Mouse (Mus musculus) liver, embryonic 14.5 days (tissue): ENCODE data around the gene Gm29776. TPM values are rescaled to one million over a fixed set of nuclear protein-coding genes. Genes with fewer than 3 reads are reported as not detected.

Source experiments
- ATAC-seq: fragments of 200-750 bp; cut with Nextera tagmentation; 2 replicates; pipeline ENCODE4 v1.8.0; 2017; ENCODE audit warnings: moderate number of reproducible peaks, mild to moderate bottlenecking, moderate library complexity; ENCODE audit not compliant: insufficient read depth
- DNase-seq, 3 experiments: peaks; one replicate each; pipeline ENCODE4 v3.0.0-alpha.2; 2012 to 2013; ENCODE audit warnings: low read depth in 3 of 3, low spot score in 3 of 3
- H3K27ac ChIP-seq: fragments of 300-500 bp; sonication (generic); 2 replicates; pipeline ENCODE4 v1.5.1; 2014; ENCODE audit warnings: moderate library complexity, mild to moderate bottlenecking, control low read depth, inconsistent platforms
- H3K27me3 ChIP-seq: fragments of 300-500 bp; sonication (generic); 2 replicates; pipeline ENCODE4 v1.6.1; 2014; ENCODE audit warnings: mild to moderate bottlenecking, low read length, moderate library complexity; ENCODE audit not compliant: control insufficient read depth, insufficient read depth
- H3K36me3 ChIP-seq: fragments of 300-500 bp; sonication (generic); replicated peaks from 2 replicates; pipeline ENCODE4 v1.6.1; 2014; ENCODE audit warnings: low read depth; ENCODE audit not compliant: control insufficient read depth, insufficient read depth
- H3K4me1 ChIP-seq, 2 experiments: fragments of 200-500 bp in 1 of 2; fragments of 300-500 bp in 1 of 2; sonication (generic) in 1 of 2; replicated peaks; 2 replicates each; pipeline ENCODE4 v1.6.1; 2012 to 2014; ENCODE audit warnings: antibody characterized with exemption in 1 of 2, inconsistent platforms in 1 of 2, low read length in 1 of 2; ENCODE audit not compliant: control insufficient read depth in 2 of 2, insufficient read depth in 2 of 2
- H3K4me2 ChIP-seq: fragments of 300-500 bp; sonication (generic); 2 replicates; pipeline ENCODE4 v1.6.1; 2014; ENCODE audit warnings: low read depth, mild to moderate bottlenecking, control low read depth, moderate library complexity
- H3K4me3 ChIP-seq, 2 experiments: fragments of 200-500 bp in 1 of 2; fragments of 300-500 bp in 1 of 2; sonication (generic) in 1 of 2; 2 replicates each; pipeline ENCODE4 v1.5.1; 2012 to 2014; ENCODE audit warnings: low read depth in 2 of 2, low read length in 2 of 2, mild to moderate bottlenecking in 2 of 2, control low read depth in 1 of 2, inconsistent platforms in 1 of 2, moderate library complexity in 1 of 2; ENCODE audit not compliant: insufficient read depth in 1 of 2
- H3K9ac ChIP-seq: fragments of 300-500 bp; sonication (generic); replicated peaks from 2 replicates; pipeline ENCODE4 v1.6.1; 2014; ENCODE audit warnings: mild to moderate bottlenecking, control low read depth, moderate library complexity
- H3K9me3 ChIP-seq: fragments of 300-500 bp; sonication (generic); 2 replicates; pipeline ENCODE4 v1.6.1; 2016; ENCODE audit warnings: low read length, mixed read lengths; ENCODE audit not compliant: control insufficient read depth
- CTCF ChIP-seq: IDR thresholded peaks from 2 replicates; pipeline ENCODE4 v1.5.1; 2016; ENCODE audit warnings: antibody characterized with exemption, low read depth, control low read depth
- EP300 ChIP-seq: IDR thresholded peaks from 2 replicates; pipeline ENCODE4 v1.6.1; 2016; ENCODE audit warnings: antibody characterized with exemption, low read depth
- WGBS: fragments of 180-500 bp; shearing (Covaris S2); extraction: QIAGEN DNeasy Blood & Tissue Kit; methylation state at CpG from one replicate; pipeline ENCODE4 v1.1.7; 2014; ENCODE audit not compliant: insufficient replicate concordance; 5-methylcytosine and 5-hydroxymethylcytosine counted together
- polyA plus RNA-seq, 2 experiments: library from polyadenylated mRNA; depleted of rRNA in 1 of 2; stranded (reverse) in 1 of 2; unstranded in 1 of 2; fragments of >200 nt; fragmentation: Nextera tagmentation in 1 of 2; extraction: Ambion mirVana in 1 of 2; gene quantifications; 2 replicates each; pipeline versions ENCODE4 v1.2.1 to v1.2.3; 2012 to 2014

Gene Gm29776
- polyA plus RNA-seq, 2 experiments: 0.03 to 0.06 TPM

DNA sequence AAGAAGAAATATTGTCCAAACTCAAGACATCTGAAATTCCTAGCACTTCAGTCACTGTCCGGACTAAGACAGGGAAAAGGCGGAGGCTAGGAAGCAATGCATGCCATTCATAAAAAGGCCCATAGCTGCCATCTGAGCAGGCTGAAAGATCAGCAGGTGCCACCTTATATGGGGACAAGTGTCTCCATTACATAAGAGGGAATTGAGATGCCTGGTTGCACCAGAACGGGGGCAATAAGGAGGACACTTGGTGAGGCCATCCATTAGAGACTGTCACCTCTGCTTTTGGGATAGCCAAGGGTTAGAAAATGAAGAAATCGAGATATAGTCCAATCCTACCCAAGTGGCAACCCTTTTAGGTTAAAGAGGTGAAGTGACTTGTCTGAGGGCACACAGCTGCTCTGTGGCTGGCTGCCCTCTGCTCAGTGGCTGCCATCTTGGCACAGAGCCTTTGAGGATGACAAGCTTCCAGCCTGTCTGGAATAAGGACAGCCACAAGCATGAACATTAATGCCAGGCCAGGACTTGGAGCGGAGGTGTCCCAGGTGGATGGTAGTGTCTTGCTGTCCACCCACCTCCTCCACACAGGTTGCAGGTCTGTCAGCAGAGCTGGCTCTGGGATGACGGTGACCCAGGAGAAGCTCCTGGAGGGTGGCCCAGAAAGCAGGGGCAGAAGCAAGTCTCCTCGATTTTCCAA, 22.2 kb upstream of the Gm29776 start:
- DNase-seq: no peak
- no peak for TF ChIP-seq EP300
- no peak for TF ChIP-seq CTCF

DNA sequence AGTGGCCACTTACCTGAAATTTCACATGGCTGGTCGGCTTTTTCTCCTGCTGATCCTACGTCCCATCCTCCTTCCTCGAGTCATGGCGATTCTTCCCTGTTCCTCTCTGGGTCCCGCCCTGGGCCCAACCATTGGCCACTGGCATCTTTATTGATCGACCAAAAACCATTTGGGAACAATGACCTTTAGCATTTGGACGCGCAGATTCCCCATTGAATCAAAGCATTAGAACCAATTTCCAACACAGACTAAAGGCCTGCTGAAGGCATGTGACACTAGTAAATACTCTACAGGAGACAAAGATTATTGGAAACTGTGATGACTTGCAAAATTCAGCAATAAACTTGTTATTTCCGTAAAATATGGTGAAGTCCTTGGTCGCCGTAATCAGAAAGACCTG, 21.4 kb upstream of the Gm29776 start:
- no peak overlapping the region for H3K4me3 ChIP-seq
- no peaks in the 10 kb centered on the region for H3K36me3 ChIP-seq
- H3K9ac ChIP-seq: no peak overlapping the region
- H3K9me3 ChIP-seq: no peaks in the 10 kb centered on the region
- no peak overlapping the region for H3K4me2 ChIP-seq
- no peaks in the 10 kb centered on the region for H3K27me3 ChIP-seq
- no peak overlapping the region for H3K27ac ChIP-seq
- WGBS: 71% methylated on average over 11 of the region's 11 CpGs
- ATAC-seq (no peak), DNase-seq (no peak)
- TF ChIP-seq EP300: no peak
- no peak for TF ChIP-seq CTCF
- peaks cover 0 to under 1% of the 10 kb centered on the region in 2 experiments; a peak in 1 of 4 replicates for H3K4me1 ChIP-seq

More for the DNA sequence above, 22.2 kb upstream of the Gm29776 start:
- Histone ChIP-seq H3K27me3 (no peaks in the 10 kb centered on the region), H3K4me3 (no peak overlapping the region), H3K27ac (no peak overlapping the region), H3K4me2 (no peak overlapping the region), H3K4me1 (no peaks in the 10 kb centered on the region), H3K36me3 (no peaks in the 10 kb centered on the region), H3K9me3 (no peaks in the 10 kb centered on the region), H3K9ac (no peak overlapping the region)
- 64% methylated on average over 7 of the region's 7 CpGs for WGBS
- ATAC-seq: no peak

DNA sequence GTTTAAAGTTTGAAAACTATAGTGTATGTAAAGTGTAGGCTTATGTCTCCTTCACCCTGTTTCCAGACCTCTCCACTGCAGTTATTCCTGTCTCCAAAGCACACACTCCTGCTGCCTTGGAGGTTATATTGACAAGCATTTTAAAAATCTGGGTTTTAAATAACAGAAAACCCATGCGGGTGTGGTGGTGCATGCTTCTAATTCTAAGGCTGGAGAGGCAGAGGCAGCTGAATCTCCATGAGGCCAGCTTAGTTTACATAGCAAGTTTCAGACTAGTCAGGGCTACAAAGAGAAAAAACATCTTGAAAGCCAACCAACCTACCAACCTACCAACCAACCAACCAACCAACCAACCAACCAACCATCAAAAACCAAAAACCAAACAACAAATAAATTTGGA, 16.8 kb upstream of the Gm29776 start:
- Histone ChIP-seq H3K9ac (no peak overlapping the region), H3K4me2 (no peak overlapping the region), H3K27me3 (no peaks in the 10 kb centered on the region; the same call in 1 of the 2 replicates), H3K4me3 (no peak overlapping the region), H3K9me3 (no peaks in the 10 kb centered on the region), H3K27ac (no peak overlapping the region), H3K4me1 (peaks cover 0 to 11% of the 10 kb centered on the region in 2 experiments; a peak in 1 of 4 replicates), H3K36me3 (no peaks in the 10 kb centered on the region)
- DNase-seq: no peak
- ATAC-seq: no peak
- no peak for TF ChIP-seq EP300
- no peak for TF ChIP-seq CTCF
- 63% methylated on average over 1 of the region's 1 CpGs for WGBS

DNA sequence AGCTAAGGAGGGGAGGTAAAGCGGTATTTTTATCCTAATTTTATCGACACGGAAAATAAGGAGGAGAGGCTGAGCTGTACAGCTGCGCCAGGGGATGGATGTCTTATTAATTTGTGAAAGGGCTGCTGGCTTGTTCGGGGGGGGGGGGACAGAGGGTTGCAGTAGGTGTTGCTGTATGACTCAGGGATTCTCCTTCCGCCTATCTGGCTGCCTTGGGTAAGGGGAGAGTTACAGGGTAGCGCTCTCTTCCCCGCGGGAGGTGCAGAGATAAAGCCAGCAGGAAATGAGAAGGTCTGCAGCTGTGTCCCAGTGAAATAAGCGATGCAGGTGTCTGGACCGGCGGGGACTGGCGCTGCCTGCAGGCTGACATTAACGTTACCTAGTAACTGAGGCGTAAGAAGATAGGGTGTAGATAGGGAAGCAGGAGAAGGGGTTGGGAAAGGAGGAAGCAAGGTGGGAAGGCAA, 16.0 kb upstream of the Gm29776 start:
- no peak overlapping the region for H3K27ac ChIP-seq
- H3K4me2 ChIP-seq: peak overlapping the region; percentile 78
- no peaks in the 10 kb centered on the region; the same call in 1 of the 2 replicates for H3K27me3 ChIP-seq
- DNase-seq (no peak), ATAC-seq (peak; percentile 24; the same call in 1 of the 2 replicates)
- no peak overlapping the region for H3K9ac ChIP-seq
- H3K9me3 ChIP-seq: no peaks in the 10 kb centered on the region
- TF ChIP-seq CTCF (no peak), EP300 (no peak)
- H3K36me3 ChIP-seq: no peaks in the 10 kb centered on the region
- H3K4me3 ChIP-seq: peak overlapping the region in 1 of 2 experiments; percentile 41; a peak in 3 of 4 replicates
- WGBS: under 1% methylated on average over 15 of the region's 15 CpGs
- peaks cover 0 to 11% of the 10 kb centered on the region in 2 experiments; a peak in 1 of 4 replicates for H3K4me1 ChIP-seq

DNA sequence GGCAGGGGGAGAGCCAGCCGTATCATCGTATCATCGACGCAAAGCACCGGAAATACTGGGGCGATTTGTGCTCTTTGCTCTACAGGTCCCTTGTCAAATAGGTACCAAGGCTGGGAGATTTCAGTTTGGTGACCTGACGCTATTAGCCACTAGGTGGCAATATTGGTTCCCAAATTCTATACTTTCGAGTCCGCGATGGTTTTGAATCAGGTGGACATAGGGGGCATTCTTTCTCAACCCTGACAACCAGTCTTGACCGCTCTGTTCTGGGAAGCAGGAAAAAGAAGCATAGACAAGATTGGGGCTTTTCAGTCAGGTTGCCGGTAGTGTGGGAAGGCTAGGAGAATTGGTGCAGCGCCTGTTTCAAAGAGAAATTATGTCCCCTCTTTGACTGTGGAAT, 15.5 kb upstream of the Gm29776 start:
- H3K9me3 ChIP-seq: no peaks in the 10 kb centered on the region
- TF ChIP-seq CTCF (peak; percentile 82), EP300 (no peak)
- H3K4me3 ChIP-seq: peak overlapping the region; percentile 41 to 46; a peak in 3 of 4 replicates
- ATAC-seq (peak; percentile 21; the same call in 1 of the 2 replicates), DNase-seq (peak; percentile 64 to 77 (median 76))
- H3K4me2 ChIP-seq: peak overlapping the region; percentile 78
- H3K36me3 ChIP-seq: no peaks in the 10 kb centered on the region
- under 1% methylated on average over 13 of the region's 13 CpGs for WGBS
- H3K4me1 ChIP-seq: peaks cover 0 to 11% of the 10 kb centered on the region in 2 experiments; a peak in 1 of 4 replicates
- peaks cover 3% of the 10 kb centered on the region; the same call in 1 of the 2 replicates for H3K27me3 ChIP-seq
- no peak overlapping the region for H3K27ac ChIP-seq
- no peak overlapping the region for H3K9ac ChIP-seq
